Mouse (Mus musculus) C2C12 (cell line): Measurements from ENCODE around the gene Txn1.

Source experiments
- CEBPB ChIP-seq: IDR thresholded peaks from one replicate; pipeline ENCODE4 v1.6.1; 2011; ENCODE audit warnings: low read depth, mild to moderate bottlenecking, control low read depth, moderate library complexity
- CTCF ChIP-seq: IDR thresholded peaks from one replicate; pipeline ENCODE4 v1.5.1; 2011; ENCODE audit not compliant: control insufficient read depth, insufficient read depth, insufficient read length

DNA sequence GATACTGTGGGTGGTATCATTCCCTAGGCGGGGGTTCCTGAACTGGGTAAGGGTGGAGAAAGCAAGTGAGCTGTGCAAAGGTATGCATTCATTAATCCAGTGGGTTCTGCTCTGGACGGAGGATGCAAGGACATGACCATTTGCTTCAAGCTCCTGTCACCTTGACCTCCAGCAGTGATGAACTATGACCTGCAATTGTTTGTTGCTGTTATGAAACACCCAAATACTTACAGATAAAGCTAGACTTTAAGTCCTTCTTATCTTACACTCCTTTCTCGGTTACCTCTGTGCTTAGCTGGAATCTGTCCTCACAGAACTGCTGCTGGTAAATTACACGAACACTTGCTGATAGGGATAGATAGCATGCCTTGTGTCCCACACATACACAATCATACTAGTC, 15.6 kb downstream of the Txn1 start:
- no peak for TF ChIP-seq CTCF
- TF ChIP-seq CEBPB: no peak
